Mouse (Mus musculus): ENCODE data around the gene Pin1rt1.
A peak's percentile ranks its signal among the peaks of the same experiment; 100 is the strongest.

The Pin1rt1 gene

DNA sequence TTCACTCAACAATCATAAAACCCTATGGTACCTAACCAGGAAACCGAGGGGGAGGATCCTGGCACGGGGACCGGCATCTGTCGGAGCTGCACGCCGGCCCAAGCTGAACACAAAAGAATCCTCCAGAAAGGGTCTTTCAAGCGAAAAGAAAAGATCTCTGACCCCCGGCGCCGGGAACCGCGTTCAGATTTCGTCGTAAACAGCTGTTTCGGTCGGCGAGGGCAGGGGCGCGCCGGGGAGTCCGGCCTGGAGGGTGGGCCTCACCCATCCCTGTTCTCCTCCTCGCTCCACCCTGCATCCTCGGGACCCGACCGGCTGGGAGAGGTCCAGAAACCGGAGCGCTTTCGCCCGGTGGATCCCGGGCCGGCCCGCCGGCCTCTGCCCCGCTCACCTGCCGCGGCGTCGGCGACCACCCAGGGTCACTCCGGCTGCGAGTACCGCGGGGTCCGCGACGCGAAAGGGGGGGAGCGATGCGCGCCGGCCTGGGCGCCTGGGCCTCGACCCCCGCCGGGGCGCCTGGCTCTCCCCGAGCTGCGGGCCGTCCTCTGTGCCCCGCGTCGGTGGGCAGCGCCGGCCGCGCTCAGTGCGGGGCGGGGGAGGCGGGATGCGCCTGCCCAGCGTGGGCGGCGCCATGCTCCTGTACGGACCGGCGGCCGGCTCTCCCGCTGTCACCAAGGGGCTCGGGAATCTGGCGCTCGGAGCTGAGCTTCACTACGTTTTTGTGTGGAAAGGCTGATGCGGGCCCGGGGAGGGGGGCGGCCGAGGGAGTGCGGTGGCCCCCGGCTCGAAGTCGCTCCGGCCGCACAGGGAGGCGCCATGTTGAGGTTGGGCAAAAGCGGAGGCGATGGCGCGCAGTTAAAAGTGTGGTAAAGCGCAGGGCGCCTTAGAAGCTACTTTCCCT is 4.3 kb downstream of the Pin1rt1 start, which contains the start of gene Tcp11l1:
Gene Tcp11l1, minus strand, starts transcription at position 585 of the 901 bp plus-strand sequence.
- DNase-seq: peak; percentile 72

DNA sequence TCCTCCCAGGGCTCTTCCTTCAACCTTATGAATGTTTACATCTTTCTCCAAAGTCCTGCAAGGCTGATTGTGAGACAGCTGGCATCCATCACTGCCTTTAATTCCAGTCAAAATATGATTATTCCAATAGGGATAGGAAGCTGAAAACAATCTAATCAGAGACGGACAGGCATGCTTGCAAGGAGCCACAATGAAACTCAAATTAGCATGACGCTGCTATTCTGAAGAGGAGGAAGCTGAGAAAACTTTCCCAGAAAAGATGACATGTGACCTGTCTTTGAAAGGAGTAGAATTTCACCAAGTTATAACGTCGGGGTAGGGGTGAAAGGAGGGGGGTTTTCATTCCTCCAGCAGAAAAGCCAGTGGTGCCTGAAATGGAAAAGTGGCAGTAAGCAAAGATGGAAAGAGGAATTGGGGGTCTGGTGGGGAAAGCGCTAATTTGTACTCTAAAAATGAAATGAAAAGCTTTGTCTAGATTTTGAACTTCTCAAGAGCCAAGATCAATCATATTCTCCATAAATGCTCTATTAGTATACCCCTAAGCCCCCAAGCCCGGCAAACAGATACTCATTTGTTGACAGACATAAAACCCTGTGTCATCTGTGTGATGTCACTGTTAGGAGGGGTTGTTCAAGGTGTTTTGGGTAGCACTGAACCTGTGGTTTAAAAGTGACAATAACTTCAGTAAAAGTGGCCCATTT is 5.4 kb downstream of the Pin1rt1 start:
- DNase-seq: no peak

DNA sequence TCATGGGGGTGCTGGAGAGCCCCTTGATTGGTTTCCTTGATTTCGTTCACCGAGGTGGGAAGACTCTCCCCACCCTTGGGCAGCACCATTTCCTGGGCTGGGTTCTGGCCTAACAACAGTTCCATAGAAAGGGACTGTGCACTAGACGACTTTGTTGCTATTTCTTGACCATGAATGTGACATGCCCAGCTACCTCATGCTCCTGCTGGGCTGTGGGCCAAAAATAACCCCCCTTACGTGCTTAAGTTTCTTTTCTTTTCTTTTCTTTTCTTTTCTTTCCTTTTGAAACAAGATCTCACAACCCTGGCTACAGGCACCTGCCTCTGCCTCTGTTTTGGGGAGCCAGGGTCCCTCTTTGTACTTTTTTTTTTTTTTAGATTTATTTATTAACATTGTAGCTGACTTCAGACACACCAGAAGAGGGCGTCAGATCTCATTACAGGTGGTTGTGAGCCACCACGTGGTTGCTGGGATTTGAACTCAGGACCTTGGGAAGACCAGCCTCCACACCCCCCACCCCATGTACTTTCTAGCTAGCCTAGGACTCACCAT is 6.3 kb downstream of the Pin1rt1 start:
- DNase-seq: no peak

GRCm38 (mm10) chr2:104704355-104704754 is 11.8 kb downstream of the Pin1rt1 start:
- DNase-seq: no peak

GRCm38 (mm10) chr2:104703158-104703557 is 13.0 kb downstream of the Pin1rt1 start:
- DNase-seq: no peak

GRCm38 (mm10) chr2:104699659-104700058 is 16.5 kb downstream of the Pin1rt1 start:
- DNase-seq: no peak

- no peak for DNase-seq
These were observed 23.6 kb downstream of the Pin1rt1 start for GRCm38 (mm10) chr2:104692551-104692950.

DNA sequence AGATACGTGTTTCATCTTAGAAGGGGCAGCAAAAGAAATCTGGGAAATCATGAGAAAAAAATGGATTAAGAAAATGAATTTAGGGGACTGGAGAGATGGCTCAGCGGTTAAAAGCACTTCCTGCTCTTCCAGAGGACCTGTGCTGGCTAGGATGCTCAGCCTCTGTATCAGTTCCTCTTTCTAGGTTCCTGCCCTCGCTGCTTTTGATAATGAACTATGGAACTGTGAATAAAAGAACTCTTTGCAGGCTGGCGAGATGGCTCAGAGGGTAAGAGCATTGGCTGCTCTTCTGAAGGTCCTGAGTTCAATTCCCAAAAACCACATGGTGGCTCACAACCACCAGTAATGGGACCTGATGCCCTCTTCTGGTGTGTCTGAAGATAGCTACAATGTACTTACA is 25.5 kb downstream of the Pin1rt1 start:
- DNase-seq: no peak

DNA sequence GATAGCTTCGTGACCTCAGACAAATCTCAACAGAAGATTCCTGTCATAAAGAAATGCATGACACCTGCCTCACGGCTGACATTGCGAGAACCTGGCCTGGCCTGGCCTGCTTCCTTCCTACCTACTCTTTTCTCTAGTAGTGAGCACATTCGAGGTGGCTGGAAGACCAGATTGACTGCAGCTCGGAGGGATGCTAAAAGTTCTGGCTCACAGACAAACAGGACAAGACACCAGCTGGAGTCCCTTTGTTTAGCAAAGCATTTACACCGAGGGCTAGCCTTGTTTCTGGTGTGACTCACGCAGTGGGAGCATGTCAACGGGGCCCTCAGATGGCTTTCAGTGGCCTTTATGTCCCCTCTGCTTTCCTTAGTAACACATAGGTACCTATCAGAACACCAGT is 27.5 kb downstream of the Pin1rt1 start:
- no peak for DNase-seq

DNA sequence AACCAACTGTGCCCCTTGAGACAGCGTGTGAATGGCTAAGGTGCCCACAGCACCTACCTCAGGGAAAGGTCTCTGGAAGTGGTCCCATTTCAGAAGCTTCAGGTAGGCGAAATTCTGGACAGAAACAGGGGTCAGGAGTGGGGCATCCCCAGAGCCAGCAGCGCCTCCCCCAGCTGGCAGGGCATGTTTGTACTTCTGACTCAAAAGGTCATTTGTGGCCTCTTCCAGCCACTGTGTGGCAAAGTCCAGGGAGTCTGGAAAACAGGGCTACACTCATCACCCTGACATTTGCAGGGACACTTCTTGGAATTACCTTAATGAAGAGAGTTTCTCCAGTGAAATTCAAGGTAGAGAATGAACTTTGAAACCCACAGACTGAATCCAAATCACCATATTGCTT is 27.9 kb downstream of the Pin1rt1 start:
- DNase-seq: peak; percentile 24

- no peak for DNase-seq
These were observed 28.9 kb downstream of the Pin1rt1 start for GRCm38 (mm10) chr2:104687261-104687660.

- DNase-seq: peak; percentile 89
These were observed 30.8 kb downstream of the Pin1rt1 start for GRCm38 (mm10) chr2:104685418-104685817.

- DNase-seq: peak; percentile 37
These were observed 31.4 kb downstream of the Pin1rt1 start for GRCm38 (mm10) chr2:104684771-104685170.

DNA sequence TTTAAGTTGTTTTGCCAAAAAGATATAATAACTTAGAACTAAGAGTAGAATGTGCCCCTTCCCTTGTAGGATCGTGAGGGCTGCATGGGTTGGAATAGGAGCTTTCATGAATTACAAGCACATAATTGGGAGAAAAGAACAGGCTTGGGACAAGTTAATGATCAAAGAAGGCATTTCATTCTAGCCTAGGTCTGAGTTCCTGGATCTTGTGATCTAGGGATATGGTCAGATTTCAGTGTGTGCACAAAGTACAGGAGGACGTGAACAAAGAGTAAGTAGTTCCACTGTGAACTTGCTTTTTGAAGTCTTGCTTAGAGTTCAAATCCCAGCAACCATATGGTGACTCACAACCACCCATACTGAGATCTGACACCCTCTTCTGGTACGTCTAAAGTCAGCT is 38.9 kb downstream of the Pin1rt1 start:
- no peak for DNase-seq

- DNase-seq: no peak
These were observed 44.5 kb downstream of the Pin1rt1 start for GRCm38 (mm10) chr2:104671724-104672123.

DNA sequence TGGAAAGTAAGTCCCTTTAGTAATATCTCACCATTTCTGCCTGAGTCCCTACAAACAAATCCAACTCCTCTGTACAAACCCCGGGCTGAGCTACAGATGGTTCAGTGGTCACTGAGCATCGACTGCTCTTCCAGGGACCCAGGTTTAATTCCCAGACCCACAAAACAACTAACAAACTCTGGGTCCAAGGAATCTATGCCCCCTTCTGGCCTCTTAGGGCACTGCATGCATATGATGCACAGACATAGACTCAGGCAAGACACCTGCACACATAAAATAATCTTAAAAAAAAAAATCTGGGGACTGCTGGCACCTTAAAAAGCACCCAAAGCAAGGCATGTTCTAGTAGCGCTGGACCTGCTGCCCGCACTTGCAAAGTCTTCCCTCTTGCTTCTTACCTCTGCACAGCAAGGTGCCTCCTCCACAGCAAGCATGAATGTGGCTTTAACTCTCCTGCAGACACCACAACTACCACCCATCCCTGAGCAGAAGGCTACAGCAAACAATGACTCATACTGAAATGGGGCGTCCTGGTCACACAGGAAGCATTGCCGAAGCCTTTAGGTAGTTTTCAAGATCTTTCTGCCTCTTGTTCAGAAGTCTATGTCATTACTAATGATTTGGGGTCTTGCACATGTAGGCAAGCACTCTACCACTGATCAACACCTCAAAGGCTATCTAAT is 46.9 kb downstream of the Pin1rt1 start:
- DNase-seq: no peak
